Mouse (Mus musculus) kidney, adult 8-10 months (tissue): ENCODE results near the gene Tent5b.

Experiments used
- DNase-seq, 2 experiments: peaks; one replicate each; pipeline ENCODE4 v3.0.0; 2022

The Tent5b gene

DNA sequence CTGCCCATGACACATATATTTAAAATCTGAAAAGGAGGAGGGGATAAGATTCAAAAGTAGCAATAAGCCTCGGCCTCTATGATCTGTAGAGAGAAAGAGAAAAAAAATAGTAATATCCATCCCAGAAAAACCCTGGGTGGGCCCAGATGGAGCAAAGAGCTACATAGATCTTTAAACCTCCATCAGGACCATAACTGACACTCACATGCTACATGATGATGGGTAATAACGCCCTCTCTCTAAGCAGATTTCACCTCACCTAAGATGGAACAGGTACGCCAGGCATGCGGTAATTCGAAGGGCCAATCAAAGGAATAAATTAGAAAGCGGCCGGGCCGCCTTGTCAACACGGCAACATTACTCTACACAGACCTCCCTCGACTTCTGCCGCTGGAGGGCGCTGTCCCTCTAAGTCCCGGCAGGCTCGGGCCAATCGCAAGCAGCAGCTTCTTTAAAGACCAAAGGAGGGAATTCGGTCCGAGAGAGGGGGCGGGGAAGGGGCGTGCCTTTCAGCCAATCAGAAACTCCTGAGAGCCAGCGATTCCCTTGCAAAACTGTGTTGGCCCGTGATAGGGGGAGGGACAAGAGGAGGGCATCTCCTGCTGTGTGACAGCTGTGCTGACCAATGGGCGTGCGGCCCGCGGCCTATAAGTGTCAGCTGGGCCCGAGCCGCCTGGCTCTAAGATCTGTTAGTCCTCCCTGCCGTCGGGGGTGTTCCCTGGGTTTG lies at the start of gene Tent5b:
Gene Tent5b, plus strand, starts transcription at position 675 of the 727 bp plus-strand sequence.
- DNase-seq: peak; percentile 100

DNA sequence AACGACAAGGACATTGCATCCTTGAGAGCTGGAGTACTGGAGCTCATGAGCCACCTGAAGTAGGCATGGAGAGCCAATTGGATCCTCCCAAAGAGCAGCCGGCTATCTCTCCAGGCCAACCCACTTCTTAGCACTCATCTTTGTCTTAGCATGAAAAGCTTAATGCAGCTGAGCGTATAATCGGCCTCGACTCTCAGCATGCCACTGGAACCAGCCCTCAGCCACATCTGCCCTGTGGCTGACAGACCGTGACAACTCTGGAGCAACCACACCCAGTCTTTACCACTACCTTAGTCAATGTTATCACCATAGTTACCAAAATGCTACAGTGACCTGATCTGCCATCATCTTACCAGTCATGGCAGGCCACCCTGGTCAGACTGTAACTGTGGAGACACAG lies 48.4 kb upstream of the Tent5b start:
- no peak for DNase-seq

DNA sequence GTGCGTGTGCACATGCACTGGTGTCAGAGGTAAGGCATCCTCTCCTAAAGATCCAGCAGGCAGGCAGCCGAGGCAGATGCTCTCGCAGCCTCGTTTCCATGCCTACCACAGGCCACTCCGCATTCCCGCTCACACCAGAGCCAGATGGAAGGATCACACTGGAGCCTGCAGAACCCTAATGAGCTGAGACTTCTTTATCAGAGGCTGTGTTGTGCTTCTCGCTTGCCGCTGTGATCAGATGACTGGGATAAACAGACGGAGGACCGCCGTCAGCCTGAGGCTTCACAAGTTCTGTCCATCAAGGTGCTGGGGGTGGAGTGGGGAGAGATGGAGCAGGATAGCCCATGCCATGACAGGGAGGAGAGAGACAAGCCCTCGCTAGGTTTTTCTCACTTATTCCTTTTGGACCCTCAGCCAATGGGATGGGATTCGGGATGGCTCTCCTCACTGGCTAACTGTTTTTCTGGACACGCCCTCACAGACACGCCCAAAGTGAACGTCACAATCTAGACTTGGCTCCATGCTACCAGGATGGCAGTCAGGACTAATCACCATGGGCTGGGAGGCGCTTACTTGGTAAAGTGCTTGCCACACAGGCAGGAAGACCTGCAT lies 47.3 kb upstream of the Tent5b start:
- no peak for DNase-seq

DNA sequence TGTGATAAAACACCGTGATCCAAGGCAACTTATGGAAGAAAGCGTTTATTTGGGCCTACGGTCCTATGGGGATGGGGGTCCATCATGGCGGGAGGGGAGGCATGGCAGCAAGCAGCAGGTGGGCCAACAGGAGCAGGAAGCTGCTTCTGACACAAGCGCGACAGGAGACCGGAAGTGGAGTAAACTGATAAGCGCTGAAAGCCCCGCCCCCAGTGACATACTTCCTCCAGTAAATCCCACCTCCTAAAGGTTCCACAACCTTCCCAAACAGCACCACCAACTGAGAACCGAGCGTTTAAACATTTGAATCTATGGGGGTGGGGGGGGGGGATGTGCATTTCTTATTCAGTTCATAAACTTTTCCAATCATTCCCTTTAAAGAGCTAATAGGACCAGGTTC lies 44.0 kb upstream of the Tent5b start:
- DNase-seq: no peak

DNA sequence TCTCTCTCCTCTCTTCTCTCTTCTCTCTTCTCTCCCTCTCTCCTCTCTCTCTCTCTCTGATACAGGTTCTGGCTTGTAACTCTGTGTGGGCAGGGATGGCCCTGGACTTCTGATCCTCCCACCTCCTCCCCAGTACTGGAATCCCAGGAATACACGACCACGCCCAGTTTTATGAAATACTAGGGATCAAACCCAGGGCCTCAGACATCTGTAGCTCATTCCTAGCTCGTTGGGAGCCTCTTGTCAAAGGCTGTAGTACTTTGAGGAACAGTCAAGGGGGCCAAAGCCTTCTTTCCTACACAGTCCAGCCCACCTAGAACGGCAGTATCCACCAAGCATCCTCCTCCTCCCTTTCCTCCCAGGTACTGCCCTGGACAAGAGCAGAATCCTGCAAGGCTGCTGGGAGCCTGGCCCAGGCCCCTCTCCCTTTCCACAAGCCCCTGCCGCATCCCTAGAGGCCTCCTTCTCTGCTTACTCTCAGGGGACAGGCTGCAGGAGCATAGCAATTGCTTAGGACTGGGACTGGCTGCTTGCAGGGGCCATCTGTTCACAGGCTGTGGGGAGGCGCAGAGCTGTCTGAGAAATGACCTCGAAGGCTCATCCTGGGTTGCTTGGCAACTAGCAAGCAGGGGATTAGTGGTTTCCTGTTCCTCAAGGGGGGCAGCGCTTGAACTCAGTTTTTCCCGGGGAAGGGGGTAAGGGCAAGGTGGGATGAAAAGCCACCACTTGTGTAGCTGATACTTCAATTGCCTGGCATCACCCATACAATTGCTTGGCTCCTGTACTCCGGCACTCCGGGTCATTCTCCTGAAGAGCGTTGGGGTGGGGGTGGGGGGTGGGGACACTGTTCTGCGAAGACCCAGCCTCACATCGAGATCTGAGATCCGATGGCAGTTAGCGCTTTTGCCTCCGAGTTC lies 40.2 kb upstream of the Tent5b start:
- DNase-seq: no peak

DNA sequence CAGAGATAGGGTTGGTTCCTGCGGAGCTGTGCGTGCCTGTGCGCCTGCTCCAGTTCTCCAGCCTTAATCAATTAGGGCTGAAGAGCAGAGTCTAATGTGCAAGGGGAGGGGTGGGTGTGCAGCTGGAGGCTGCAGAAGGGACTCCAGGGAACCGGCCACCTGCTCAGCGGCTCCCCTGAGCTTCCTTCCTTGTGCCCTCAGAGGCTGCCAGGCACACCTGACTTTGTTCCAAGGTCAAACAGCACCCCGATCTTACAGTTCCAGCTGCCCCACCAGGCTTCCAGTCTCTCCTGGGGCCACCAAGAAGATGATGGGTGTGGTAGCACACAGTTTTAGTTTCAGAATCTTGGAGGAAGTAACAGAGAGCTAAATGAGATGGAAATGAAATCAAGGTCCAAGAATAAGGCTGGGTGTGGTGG lies 39.5 kb upstream of the Tent5b start:
- no peak for DNase-seq

DNA sequence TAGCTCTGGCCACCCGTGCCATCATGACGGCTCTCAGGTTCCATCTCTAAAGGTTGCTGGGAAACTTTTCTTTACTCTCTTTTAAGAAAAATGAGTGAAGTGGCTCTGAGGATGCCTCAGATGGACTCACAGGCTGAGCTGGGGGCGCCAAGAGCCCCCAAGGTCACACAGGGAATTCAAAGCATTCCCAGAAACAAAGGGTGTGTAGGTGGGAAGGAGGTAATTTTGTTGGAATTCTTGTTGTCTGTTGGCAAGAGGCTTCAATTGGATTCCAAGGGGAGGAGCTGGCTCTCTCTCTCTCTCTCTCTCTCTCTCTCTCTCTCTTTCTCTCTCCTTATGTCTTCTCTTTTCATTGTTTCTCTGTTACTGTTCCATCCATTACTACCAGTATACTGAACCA lies 37.7 kb upstream of the Tent5b start:
- no peak for DNase-seq

DNA sequence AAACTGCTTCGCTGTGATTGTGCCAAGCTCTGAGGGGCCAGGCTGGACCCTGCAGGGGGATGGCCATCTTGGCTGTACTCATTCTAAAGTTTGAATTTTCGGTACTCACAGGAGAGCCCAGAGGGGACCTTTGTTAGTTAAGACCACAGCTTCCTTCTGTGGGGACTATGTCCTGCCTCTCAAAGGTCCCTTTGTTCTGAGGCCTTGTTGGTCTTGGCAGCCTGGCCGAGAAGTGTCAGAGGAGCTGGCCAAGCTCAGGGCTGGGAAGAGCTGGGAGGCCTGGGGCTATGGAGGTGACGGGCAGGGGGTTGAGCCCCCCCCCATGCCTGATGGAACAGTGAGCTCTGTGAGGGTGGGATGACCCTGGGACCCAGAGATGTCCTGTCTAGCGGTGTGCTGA lies 36.8 kb upstream of the Tent5b start:
- DNase-seq: no peak

DNA sequence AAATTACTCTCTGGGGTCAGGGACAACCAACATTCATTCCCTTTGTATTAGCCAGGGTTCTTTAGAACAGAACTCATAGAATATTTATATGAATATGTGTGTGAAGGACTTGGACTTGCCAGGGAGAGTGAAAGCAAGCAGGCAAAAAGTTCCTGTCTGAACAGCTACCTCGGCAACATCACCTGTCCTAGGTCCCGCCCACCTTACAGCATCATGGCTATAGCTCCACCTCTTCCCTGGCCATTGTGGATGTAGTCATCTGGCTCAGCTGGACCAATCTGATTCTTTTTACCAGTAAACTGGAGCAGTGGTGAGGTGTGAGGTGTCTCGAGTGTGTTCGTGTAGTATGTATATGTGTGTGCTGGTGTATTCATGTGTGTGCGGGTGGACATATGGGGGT lies 34.2 kb upstream of the Tent5b start:
- no peak for DNase-seq

DNA sequence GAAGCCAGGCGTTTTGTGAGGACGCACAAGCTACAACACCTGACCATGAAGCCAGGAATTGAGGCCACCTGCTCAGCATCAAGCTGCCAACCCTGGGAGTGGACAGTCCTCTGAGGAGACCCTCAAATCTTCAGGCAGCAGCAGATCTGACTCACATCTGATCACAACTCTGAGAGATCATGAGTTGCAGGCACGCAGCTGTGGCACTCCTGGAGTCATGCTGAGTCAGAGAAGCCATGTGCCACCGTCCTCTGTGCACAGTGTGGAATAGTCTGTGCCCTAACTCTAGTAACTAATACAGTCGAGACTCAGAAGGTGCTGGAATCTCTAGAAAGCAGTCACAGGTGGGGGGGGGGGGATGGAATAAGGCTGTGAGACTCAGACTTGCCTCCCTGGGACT lies 32.6 kb upstream of the Tent5b start:
- DNase-seq: no peak

DNA sequence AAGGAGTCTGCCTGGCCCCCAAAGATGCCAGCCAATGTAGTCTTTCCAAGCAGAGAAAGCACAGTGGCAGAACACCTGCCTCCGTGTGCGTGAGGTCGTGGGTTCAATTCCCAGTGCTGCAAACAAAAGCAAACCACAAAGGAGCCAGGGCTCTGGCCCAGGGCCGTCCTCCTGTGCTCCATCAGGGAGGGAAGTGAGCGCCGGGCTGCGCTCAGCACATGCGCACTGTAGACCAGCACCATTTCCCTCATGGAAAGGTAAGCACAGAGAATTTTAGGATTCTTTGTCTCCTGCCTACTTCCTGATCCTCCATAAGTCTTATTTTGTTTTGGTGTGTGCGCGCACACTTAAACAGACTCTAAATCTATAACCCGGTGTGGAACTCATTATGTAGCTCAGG lies 32.0 kb upstream of the Tent5b start:
- no peak for DNase-seq

DNA sequence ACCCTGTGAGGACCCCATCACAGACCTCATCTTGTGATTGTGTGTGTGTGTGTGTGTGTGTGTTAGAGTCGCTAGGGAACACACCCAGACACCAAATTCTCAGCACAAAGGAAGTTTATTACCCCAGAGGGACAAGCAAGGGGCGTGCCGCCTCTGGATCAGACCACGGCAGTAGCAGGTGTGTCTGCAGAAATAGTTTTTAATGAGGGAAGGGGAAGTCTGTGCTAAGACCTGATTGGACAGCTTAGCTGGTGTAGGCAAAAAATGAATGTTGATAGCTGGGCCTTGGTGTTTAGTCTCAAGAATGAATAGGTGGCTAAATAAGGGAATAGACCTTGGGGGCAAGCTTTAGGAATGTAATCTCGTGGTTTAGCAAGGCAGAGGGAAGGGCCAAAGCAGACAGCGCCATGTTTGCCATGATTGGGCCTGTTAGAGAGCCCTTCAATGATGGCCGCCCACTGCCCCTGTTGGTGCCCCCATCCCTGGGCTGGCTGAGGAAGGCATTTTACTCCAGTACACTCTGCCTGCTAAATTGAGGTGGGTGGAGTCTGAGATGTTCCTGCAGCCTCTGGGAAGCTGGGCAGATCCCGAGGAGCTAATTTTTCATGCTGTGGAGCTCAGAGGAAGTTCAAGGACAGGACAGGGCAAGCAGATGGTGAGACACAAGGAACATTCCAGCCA lies 31.1 kb upstream of the Tent5b start:
- no peak for DNase-seq

DNA sequence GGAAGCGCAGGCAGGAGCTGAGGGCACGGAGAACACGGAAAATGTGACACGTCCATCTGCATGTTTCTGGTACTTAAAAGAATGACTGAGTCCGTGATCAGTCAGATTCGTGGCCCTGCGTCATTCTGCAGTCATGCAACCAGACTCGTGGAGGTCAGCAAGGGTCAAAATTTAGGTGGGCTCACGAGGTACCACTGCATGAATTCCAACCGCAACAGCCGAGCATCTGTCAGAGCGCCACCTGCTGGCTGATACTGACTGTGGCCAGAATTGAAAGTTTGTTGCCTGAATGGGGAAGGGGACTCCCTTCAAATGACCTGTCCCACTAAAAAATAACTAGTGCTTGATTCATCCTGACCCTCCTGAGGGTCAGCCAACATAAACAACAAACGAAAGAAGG lies 30.2 kb upstream of the Tent5b start:
- DNase-seq: peak in 1 of 2 experiments; percentile 41

DNA sequence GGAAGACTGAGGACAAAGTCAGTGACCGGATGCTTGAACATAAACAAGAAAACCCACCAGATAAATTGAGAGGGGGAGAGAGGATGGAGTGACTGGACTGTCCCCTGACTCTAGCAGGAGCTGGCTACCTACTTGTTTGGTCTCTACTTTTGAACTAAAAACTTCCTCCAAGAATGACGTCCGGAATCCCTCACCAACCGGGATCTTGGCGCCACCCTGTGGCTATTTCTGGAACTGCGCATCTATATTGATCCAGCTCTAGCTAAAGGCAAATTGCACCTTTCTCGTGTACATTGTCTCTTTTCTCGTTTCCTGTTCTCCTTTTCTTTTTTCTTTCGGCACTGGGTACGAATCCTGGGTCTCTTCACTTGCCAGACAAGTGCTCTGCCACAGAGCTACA lies 28.4 kb upstream of the Tent5b start:
- peak; percentile 57 to 87 for DNase-seq

DNA sequence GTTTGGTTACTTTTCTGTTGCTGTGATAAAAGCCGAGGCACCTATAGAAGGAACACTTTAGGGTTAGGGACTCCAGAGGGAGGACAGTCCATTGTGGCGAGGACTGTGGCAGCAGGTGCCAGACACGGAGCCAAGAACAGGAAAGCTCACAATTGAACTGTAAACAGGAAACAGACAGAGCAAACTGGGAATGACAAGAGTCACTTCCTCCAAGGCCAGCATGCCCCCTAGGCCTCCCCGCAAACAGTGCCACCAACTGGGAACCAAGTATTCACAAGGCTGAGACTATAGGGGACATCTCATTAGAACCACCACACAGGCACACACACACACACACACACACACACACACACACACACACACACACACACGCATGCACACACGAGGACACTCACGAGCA lies 27.5 kb upstream of the Tent5b start:
- no peak for DNase-seq

DNA sequence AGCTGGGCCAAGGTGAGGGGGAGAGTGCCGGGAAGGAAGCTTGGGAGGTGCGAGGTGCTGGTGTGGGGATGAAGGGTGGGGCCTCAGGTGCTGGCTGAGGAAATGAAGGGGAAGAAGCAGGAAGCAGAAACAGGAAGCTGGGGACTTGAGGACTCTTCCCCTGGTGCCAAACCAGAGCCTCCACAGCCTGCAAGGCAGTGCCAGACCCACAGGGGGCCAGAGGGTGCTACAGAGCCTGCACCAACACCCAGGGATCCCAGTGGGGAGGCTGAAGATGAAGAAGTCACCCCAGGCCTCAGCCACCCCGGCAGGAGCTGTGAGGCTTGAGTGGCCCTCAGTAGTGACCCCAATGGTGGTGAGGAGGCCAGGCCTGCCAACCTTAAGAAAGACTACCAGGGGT lies 21.9 kb upstream of the Tent5b start:
- no peak for DNase-seq

DNA sequence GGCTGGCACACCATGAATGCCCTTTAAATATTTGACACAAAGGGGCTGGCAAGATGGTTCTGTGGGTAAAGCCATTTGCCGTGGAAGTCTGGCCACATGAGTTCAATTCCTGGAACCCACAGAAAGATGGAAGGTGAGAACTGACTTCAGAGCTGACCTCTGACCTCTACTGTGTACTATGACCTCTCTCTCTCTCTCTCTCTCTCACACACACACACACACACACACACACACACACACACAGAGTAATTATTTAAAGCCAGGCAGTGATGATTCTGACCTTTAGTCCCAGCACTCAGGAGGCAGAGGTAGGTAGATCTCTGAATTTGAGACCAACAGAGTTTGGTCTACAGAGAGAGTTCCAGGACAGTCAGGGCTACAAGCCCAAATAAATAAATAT lies 19.9 kb upstream of the Tent5b start:
- DNase-seq: no peak

DNA sequence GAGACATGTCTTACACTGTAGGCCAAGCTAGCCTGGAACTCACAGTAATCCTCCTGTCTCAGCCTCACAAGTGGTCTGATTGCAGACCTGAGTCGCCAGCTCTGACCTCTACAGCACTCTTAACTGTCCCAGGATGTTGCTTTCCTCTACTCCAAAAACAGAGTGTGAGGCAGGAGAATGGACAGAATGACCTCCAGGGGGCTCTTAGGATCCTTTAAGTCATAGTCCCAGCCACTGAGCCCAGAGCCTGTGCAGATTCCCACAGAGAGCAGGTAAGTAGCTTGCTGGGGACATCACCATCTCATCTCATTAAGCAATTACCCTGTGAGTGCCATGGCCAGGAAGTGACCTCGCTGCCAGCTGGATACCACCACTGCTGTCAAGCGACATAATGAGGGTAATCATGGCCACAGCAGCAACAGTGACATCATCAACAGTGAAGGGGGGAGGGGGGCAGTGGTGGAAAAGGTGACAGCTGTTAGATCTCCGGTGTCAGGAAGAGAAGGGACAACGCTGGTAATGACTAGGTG lies 19.1 kb upstream of the Tent5b start:
- DNase-seq: no peak

DNA sequence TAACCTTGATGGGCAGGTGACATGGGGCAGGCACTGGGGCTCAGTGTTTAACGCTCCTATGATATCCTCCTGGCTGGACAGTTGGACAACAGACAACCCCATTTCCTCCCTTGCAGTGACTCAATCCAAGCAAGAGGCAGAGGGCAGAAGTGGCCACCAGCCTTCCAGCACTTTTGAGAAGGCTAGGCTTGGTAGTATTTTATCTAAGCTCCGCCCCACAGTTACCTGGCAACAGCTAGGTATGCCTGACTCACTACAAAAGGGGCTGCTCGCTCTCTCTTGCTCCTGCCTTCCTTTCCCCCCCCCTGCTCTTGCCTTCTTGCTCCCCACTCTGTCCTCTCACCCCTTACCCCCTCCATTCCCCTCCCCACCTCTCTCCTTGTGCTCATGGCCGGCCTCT lies 18.6 kb upstream of the Tent5b start:
- DNase-seq: no peak

DNA sequence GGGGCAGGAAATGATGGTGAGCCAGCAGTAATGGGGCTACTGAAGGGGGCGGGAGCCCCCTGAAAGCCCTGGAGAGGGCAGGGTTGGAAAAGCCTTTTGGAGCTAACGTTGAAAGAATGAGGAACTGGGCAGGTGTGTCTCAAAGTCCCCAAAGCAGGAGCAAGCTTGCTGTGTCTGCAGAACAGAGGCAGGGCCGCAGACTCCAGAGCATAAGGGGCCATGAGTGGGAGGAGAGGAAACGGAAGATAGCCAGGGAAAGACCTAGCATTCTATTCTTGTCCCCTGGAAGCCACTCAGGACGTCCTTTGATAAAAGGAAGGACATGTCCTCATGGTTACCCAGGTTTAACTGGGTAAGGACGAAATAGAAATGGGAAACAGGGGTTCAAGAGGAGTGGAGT lies 16.7 kb upstream of the Tent5b start:
- no peak for DNase-seq

DNA sequence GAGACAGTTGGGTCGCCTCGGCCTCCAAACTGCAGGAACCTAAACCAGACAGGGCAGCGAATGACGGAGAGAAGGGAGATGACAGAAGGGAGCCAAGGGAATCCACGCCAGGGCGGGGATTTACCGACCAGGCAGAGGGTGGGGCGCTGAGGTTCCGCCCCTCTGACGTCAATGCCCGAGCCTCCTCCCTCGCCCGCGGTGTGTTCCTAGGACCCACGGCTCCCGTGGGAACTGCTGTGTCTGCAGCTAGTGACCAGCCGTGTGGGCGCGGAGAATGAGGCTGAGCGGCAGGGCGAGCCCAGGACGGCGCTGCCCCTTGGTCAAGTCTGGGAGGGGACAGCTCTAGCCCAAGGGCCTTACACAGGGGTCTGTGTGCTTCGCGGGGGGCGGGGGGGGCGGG lies 11.9 kb upstream of the Tent5b start:
- DNase-seq: peak; percentile 74 to 86

DNA sequence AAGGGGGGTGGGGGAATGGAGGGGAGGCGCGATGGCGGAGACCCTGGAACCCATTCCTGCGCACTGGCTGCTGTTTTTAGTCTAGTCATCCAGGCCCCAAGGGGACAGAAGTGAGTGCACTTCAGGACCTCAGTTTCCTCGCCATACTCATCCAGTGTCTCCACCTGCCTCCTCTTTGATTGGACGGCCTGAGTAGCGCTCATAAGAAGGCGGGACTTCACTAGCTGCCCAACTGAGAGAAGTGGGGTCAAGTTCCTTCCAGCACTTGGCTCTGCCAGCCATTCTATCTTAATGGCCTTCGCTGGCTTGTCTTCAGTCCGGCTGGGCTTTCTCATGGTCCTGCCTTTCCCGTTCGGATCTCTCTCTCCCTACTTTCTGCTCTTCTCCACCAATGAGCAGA lies 10.8 kb upstream of the Tent5b start:
- no peak for DNase-seq
